Mouse (Mus musculus): ENCODE measurements at regions not wholly inside any gene's neighbourhood (a gene's known extent, or its start where the extent isn't known, plus 50 kb on each side); places are given as distances from the start of the nearest gene placed in this dataset.
"Not testable (repeated sequence)": the region's sequence is repeated elsewhere in the genome, so short reads cannot be mapped to it uniquely, and the experiment has no call there.

DNA sequence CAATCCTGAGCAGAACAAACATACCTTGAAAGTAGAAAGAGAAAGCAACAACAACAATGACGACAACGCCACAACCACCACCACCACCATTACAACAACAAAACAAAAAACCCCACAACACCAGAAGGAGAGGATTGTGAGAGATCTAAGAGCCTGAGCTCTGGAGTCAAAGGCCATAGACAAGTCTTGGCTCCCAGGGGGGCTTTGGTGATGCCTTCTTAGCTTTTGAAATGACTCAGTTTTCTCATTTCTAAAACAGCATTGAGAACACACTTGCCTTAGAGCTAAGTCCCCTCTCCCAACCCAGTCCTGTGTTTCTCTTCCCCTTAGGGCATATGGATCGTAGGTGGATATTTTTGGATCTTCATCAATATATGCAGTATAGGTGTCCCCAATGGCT is 112.2 kb downstream of the Kif20b start:
- Histone ChIP-seq H3K27ac (no peak overlapping the region), H3K4me1 (no peaks in the 10 kb centered on the region)
- WGBS = 89% methylated on average over 3 of the region's 3 CpGs

DNA sequence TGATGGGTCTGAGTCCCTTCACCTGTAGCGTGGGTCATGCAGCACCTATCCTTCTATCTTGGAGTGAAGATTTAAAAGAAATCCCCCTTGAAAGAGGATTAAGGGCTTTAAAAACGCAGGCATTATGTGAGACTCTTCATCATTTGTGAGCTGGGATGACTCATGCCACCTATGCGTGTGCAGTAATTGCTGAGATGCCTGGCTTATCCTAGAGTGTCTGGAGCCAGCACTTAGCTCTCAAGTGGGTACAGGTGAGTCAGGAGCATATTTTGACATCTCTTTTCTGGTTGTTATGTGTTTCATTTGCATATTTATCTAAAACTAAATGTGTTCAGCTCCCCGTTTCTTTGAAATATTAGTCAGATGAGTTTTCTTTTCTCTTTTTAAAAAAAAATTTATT is 123.4 kb downstream of the Kif20b start:
- H3K9me3 ChIP-seq = no peaks in the 10 kb centered on the region
- H3K36me3 ChIP-seq (replicated peaks) = no peaks in the 10 kb centered on the region
- no peak overlapping the region for H3K9ac ChIP-seq
- WGBS = 69% methylated on average over 4 of the region's 4 CpGs
- no peak overlapping the region for H3K4me2 ChIP-seq
- no peak for ATAC-seq (ENCODE audit: low FRiP score)
- no peaks in the 10 kb centered on the region for H3K27me3 ChIP-seq
- H3K4me3 ChIP-seq (replicated peaks) = no peak overlapping the region
- no peaks in the 10 kb centered on the region for H3K4me1 ChIP-seq
- H3K27ac ChIP-seq = no peak overlapping the region

More for the DNA sequence above, 112.2 kb downstream of the Kif20b start:
- H3K4me2 ChIP-seq = no peak overlapping the region
- H3K9ac ChIP-seq = no peak overlapping the region
- H3K9me3 ChIP-seq = no peaks in the 10 kb centered on the region
- no peaks in the 10 kb centered on the region for H3K36me3 ChIP-seq (replicated peaks)
- no peak for ATAC-seq (ENCODE audit: low FRiP score)
- H3K27me3 ChIP-seq = no peaks in the 10 kb centered on the region
- H3K4me3 ChIP-seq (replicated peaks) = no peak overlapping the region

DNA sequence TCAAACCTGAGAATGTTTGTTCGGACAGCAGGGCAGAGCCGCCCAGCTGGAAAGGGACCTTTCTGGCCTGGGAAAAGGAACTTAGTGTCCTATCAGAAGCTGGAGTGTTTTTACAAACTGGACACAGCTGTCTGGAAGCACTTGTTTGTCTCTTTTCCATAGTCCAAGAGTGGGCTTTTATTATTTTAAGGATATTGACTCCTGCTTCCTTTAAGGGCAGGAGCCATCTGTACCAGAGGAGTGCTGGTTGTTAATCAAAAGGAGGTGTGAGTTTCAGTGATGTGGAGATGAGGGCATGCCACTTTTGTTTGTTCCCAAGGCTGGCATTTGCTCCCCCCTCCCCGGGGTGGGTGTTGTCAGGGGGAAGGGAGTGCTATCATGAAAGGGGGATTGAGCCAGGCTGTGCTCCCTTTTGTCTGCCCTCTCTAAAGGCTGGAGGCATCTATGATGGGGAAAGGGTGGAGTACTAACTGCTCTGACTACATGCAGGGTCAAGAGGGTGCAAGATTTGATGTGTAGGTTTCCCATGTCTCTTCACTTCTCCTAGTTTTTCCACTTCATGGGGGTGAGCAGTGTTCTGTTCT is 144.3 kb downstream of the Kif20b start:
- no peak overlapping the region for H3K4me2 ChIP-seq
- no peak overlapping the region for H3K9ac ChIP-seq
- no peaks in the 10 kb centered on the region for H3K4me1 ChIP-seq
- 66% methylated on average over 3 of the region's 3 CpGs for WGBS
- H3K36me3 ChIP-seq (replicated peaks) = no peaks in the 10 kb centered on the region
- H3K9me3 ChIP-seq = no peaks in the 10 kb centered on the region
- H3K27ac ChIP-seq = no peak overlapping the region
- no peaks in the 10 kb centered on the region for H3K27me3 ChIP-seq
- no peak overlapping the region for H3K4me3 ChIP-seq (replicated peaks)
- no peak for ATAC-seq (ENCODE audit: low FRiP score)

DNA sequence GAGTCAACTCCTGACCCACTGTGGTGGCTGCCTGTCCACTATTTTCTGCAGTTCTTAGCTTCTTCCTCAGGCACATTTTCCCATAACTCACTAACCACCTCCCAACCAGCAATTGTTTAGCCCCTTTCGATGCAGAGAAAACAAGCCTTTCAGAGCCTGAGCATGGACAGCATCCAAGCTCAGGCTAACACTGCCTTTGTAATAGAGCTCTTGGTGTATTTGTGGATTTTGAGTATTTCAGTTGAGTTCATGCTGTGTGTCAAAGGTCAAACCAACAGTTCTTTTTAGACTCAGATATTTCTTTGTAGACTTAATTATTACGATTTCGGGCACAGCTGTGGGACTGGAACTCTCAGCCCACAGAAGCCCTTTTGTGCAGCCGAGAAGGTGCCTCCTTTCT is 159.0 kb downstream of the Kif20b start:
- H3K9ac ChIP-seq = no peak overlapping the region
- H3K36me3 ChIP-seq (replicated peaks) = no peaks in the 10 kb centered on the region
- WGBS = 28% methylated on average over 4 of the region's 4 CpGs
- H3K4me1 ChIP-seq = 0 out of 2 replicates have a peak, but pooled peaks cover 2% of the 10 kb centered on the region
- no peaks in the 10 kb centered on the region for H3K9me3 ChIP-seq
- H3K27ac ChIP-seq = no peak overlapping the region
- H3K4me3 ChIP-seq (replicated peaks) = no peak overlapping the region
- H3K4me2 ChIP-seq = no peak overlapping the region
- no peak for ATAC-seq (ENCODE audit: low FRiP score)
- no peaks in the 10 kb centered on the region for H3K27me3 ChIP-seq

DNA sequence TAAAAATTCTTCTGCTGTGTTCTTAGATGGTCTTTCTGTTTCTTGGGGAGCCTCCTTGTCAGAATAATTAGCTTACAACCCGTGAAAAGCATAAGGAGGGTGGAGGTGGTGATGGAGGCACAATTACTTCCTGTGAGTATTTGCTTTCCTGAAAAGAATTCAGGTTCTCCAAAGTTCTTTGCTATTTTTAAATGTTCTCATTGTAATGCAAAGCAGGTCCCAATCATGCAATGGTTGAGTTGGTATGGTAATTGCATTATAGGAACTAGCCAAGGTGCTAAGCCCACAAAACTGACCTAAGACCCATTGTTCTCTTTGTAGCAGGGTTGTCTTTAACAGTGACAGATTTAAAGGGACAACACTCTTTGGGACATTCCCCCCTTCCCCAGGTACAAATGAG is 179.1 kb downstream of the Kif20b start:
- Histone ChIP-seq H3K4me2 (no peak overlapping the region), H3K9me3 (no peaks in the 10 kb centered on the region), H3K27me3 (no peaks in the 10 kb centered on the region), H3K4me1 (no peaks in the 10 kb centered on the region), H3K36me3 (replicated peaks) (no peaks in the 10 kb centered on the region), H3K27ac (no peak overlapping the region), H3K4me3 (replicated peaks) (no peak overlapping the region), H3K9ac (no peak overlapping the region)
- peak; percentile 74; the same call in 1 of the 2 replicates for ATAC-seq (ENCODE audit: low FRiP score)
- WGBS = 5% methylated on average over 1 of the region's 1 CpGs

DNA sequence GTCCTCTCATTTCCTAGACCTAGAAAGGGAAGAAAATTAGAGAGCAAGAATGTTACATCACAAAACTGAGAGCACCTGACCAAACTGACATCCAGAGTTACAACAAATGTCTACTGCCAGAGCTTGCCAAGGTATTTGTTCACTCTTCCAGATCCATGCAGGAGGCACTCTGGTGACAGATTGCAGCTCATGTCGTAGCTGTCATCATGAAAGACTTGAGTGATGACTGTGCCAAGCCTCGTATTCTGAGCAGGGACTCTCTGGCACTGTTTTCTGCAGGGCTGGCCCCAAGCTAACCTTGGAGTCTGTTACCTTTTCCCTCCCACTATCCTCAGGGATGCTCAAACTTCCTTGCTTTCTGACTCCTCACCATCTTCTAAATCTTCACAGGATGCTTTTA is 192.2 kb downstream of the Kif20b start:
- no peak overlapping the region for H3K4me3 ChIP-seq (replicated peaks)
- H3K4me2 ChIP-seq = no peak overlapping the region
- no peaks in the 10 kb centered on the region for H3K9me3 ChIP-seq
- no peaks in the 10 kb centered on the region for H3K27me3 ChIP-seq
- H3K27ac ChIP-seq = no peak overlapping the region
- 78% methylated on average over 2 of the region's 2 CpGs for WGBS
- ATAC-seq (ENCODE audit: low FRiP score) = no peak
- no peaks in the 10 kb centered on the region for H3K36me3 ChIP-seq (replicated peaks)
- no peak overlapping the region for H3K9ac ChIP-seq
- H3K4me1 ChIP-seq = no peaks in the 10 kb centered on the region

DNA sequence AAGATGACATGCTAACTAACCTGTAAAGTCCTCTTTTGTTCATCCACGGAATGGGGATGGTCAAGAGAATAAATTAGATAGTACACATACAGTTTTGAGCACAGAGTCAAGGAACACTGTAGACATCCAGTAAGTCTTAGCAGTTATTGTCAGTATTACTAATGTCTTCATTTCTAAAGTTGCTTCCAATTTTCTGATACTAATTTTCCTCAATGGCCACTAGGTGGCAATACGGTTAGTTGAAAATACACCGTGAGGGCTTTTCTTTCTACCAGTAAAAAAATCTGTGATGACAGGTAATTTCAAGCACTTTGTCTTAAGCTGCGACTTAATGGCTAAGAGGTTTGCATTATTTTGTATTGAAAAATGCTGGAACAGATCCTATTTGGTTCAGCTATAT is 203.1 kb downstream of the Kif20b start:
- Histone ChIP-seq H3K4me1 (no peaks in the 10 kb centered on the region), H3K9ac (no peak overlapping the region), H3K27me3 (no peaks in the 10 kb centered on the region), H3K27ac (no peak overlapping the region), H3K36me3 (replicated peaks) (no peaks in the 10 kb centered on the region), H3K4me3 (replicated peaks) (no peak overlapping the region), H3K9me3 (no peaks in the 10 kb centered on the region), H3K4me2 (no peak overlapping the region)
- WGBS = 20% methylated on average over 4 of the region's 4 CpGs
- ATAC-seq (ENCODE audit: low FRiP score) = no peak

DNA sequence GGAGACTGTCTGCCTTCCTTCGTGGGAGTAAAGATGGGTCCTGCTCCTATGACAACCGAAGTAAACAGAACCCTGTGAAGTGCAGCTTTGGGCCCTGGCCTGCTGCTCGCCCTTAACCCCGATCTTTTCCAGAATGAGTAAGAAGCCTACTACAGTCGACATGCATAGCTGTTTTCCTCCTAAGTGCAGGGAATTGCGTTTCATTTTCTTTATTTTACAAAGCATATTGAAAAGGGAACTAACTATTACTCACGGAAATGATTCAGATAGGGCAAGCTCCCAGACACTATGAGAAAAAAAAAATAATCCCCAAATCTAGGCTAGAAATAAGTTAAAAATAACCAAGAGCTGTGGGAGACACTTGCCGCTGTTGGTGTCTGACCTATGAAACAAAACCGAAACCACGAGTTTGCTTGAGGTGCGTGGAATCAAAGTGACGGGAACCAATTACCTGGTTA is 204.5 kb downstream of the Kif20b start:
- no peak overlapping the region for H3K4me3 ChIP-seq (replicated peaks)
- no peak for ATAC-seq (ENCODE audit: low FRiP score)
- H3K4me2 ChIP-seq = no peak overlapping the region
- no peaks in the 10 kb centered on the region for H3K4me1 ChIP-seq
- H3K27me3 ChIP-seq = no peaks in the 10 kb centered on the region
- H3K27ac ChIP-seq = no peak overlapping the region
- H3K9ac ChIP-seq = no peak overlapping the region
- WGBS = 89% methylated on average over 12 of the region's 12 CpGs
- H3K9me3 ChIP-seq = no peaks in the 10 kb centered on the region
- H3K36me3 ChIP-seq (replicated peaks) = no peaks in the 10 kb centered on the region

DNA sequence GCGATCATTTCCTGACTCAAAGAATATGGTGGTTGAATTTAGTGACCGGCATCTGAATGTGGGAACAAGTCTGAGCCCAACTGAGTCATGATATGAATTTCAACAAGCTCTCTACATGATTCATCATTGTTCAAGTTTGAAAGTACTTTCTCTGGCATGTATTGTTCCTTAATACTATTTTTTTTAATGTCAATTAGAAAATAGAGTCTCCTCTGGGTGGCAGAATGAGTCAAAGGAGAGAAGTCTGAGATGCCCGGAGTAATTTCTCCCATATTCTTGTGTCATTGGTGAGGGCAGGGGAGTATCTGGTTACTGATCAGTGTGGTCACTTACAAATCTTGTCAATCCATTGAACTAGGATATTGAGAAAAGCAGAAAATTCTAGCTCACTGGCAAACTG is 205.9 kb downstream of the Kif20b start:
- no peak overlapping the region for H3K27ac ChIP-seq
- no peaks in the 10 kb centered on the region for H3K27me3 ChIP-seq
- no peaks in the 10 kb centered on the region for H3K4me1 ChIP-seq
- H3K9ac ChIP-seq = no peak overlapping the region
- no peak overlapping the region for H3K4me2 ChIP-seq
- H3K4me3 ChIP-seq (replicated peaks) = no peak overlapping the region
- no peaks in the 10 kb centered on the region for H3K36me3 ChIP-seq (replicated peaks)
- ATAC-seq (ENCODE audit: low FRiP score) = no peak
- 74% methylated on average over 3 of the region's 3 CpGs for WGBS
- no peaks in the 10 kb centered on the region for H3K9me3 ChIP-seq

DNA sequence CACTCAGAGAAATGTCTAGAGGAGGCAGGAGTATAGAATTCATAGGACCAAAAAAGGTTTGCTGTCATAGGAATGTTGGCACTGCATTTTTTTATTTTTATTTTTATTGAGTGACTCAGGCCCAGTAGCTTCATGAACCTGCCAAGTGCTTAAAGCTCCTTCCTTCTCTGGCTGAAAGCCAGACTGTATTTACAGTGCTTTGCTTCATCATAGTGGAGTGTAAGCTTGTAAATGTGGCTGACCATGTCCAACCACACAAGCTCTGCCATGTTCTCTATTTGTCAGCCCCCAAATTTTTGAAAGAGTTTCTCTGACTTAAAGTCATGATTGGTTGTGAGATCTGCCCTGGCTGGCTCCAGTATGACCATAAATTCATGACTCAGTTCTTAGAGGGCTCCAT is 221.0 kb downstream of the Kif20b start:
- no peaks in the 10 kb centered on the region for H3K36me3 ChIP-seq (replicated peaks)
- ATAC-seq (ENCODE audit: low FRiP score) = no peak
- no peak overlapping the region for H3K27ac ChIP-seq
- no peak overlapping the region for H3K4me2 ChIP-seq
- no peaks in the 10 kb centered on the region for H3K27me3 ChIP-seq
- H3K9me3 ChIP-seq = no peaks in the 10 kb centered on the region
- H3K4me1 ChIP-seq = no peaks in the 10 kb centered on the region
- H3K4me3 ChIP-seq (replicated peaks) = no peak overlapping the region
- no peak overlapping the region for H3K9ac ChIP-seq

DNA sequence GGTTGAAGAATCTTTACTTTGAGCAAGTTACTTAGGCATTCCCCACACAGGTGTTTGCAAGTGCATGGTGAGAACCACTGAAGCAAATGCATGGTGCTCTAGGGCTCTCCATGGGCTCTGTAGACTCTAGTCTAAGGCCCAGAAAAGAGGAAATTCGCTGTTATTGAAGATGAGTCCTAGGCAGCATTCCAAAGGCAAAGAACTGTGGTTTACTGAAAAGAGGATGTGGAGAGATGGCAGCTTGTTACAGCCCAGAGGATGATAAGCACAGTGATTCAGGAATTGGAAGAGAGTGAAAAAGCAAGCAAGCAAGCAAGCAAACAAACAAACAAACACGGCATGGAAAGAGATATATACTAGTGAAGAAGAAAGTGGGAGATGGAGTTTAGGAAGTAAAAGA is 221.6 kb downstream of the Kif20b start:
- ATAC-seq (ENCODE audit: low FRiP score) = no peak
- H3K27me3 ChIP-seq = no peaks in the 10 kb centered on the region
- 88% methylated on average over 2 of the region's 2 CpGs for WGBS
- H3K9me3 ChIP-seq = no peaks in the 10 kb centered on the region
- no peak overlapping the region for H3K4me2 ChIP-seq
- no peaks in the 10 kb centered on the region for H3K36me3 ChIP-seq (replicated peaks)
- no peak overlapping the region for H3K9ac ChIP-seq
- H3K4me3 ChIP-seq (replicated peaks) = no peak overlapping the region
- no peak overlapping the region for H3K27ac ChIP-seq
- no peaks in the 10 kb centered on the region for H3K4me1 ChIP-seq

DNA sequence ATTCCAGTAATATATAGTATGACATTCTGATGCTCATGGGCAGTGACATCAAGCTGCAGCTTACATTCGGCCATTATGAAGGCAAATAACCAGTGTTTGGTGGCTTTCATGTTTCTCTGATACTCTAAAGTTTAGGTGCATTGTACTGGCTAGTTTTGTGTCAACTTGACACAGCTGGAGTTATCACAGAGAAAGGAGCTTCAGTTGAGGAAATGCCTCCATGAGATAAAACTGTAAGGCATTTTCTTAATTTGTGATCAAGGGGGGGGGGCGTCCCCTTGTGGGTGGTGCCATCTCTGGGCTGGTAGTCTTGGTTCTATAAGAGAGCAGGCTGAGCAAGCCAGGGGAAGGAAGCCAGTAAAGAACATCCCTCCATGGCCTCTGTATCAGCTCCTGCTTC is 227.3 kb downstream of the Kif20b start:
- not testable (repeated sequence) for H3K9me3 ChIP-seq

DNA sequence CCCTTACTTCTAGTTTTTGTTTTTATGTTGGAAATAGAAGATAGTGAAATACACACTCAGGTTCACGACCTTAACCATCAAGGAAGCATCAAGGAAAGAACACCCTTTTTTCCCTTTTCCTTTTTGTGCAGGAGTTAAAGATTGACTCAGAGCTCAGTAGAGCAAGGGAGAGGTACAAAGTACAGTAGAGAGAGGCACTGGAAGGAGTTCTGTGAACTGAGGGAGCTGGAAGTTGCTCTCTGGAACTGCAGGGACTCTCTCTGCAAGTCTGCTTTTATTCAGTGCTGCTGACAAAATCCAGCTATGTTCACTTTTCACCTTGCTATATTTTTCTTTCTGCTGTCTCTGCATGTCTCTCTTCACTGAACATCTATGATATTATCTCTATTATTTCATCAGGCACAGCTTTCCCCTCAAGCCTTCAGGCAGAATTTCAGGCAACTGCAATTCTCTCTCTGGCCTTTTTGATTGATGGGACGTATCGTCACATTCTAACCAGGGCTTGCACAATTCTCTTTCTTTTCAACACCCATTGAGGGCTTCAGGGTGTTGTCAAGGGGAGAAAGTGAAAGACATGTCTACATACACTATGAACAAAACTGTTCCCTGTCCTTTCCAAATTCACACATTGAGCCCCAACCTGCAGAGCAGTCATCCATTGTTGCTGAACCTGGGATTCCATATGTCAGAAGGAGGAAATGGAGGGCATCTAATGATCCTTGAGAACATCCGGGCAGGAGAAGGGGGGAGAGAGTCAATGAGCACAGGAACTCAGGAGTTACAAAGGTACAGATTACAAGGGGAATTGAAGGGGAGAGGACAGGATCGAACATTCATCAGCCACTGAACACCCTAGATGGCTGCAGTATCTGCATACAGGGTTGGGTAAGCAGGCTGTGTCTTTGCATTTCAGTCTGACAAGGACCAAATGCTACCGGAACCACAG is 228.9 kb downstream of the Kif20b start:
- 78% methylated on average over 6 of the region's 6 CpGs for WGBS
- ATAC-seq (ENCODE audit: low FRiP score) = no peak
- no peak overlapping the region for H3K4me2 ChIP-seq

More for the DNA sequence above, 227.3 kb downstream of the Kif20b start:
- H3K9ac ChIP-seq; H3K4me2 ChIP-seq; H3K4me3 ChIP-seq (replicated peaks); H3K4me1 ChIP-seq; ATAC-seq (ENCODE audit: low FRiP score); H3K36me3 ChIP-seq (replicated peaks); H3K27me3 ChIP-seq; H3K27ac ChIP-seq: not testable (repeated sequence)
- WGBS = 81% methylated on average over 2 of the region's 2 CpGs

More for the DNA sequence above, 228.9 kb downstream of the Kif20b start:
- Histone ChIP-seq H3K4me1 (no peaks in the 10 kb centered on the region), H3K9me3 (no peaks in the 10 kb centered on the region), H3K27me3 (no peaks in the 10 kb centered on the region), H3K36me3 (replicated peaks) (no peaks in the 10 kb centered on the region), H3K27ac (no peak overlapping the region), H3K9ac (no peak overlapping the region), H3K4me3 (replicated peaks) (no peak overlapping the region)
